Mouse (Mus musculus): ENCODE measurements around the gene Slc24a2. TPM values are rescaled to one million over a fixed set of nuclear protein-coding genes. Genes with fewer than 3 reads are reported as not detected.

The Slc24a2 gene
- polyA plus RNA-seq, 1 experiment, result not detected

DNA sequence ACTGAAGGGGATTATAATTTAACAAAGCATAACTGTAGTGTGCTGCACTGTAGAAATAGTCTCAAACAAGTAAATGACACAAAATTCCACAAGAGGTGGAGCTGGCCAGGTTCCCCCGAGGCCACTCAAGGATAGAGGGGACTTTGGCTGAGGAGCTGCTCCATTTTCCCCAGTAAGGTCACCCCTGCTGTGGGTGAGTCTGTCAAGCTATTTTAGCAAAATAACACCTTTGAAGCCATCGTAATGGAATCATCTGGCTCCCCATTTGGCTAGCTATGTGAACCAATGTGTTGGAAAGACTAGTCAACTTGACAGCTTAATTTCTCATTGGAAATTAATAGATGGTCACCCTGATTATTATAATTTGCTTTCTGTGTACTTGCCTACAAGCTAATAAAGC is 28.2 kb downstream of the Slc24a2 start:
- 67% methylated on average over 2 of the region's 2 CpGs for WGBS

GRCm38 (mm10) chr4:87201229-87201628 is 29.0 kb downstream of the Slc24a2 start:
- TF ChIP-seq POLR2A (IDR thresholded peaks at IDR 0.05; ENCODE audit: insufficient read depth, low read depth, low read length) (no peak), CTCF (IDR thresholded peaks at IDR 0.05; ENCODE audit: insufficient read depth, low read depth, low read length) (no peak)
- 62% methylated on average over 3 of the region's 3 CpGs for WGBS
- H3K4me3 ChIP-seq (ENCODE audit: insufficient read depth, low read depth, low read length), result no peak overlapping the region
- H3K27ac ChIP-seq (ENCODE audit: insufficient read depth, low read depth, low read length), result no peak overlapping the region
- no peaks in the 10 kb centered on the region for H3K4me1 ChIP-seq (ENCODE audit: control insufficient read depth, insufficient read depth, low read length)

More for the DNA sequence above, 28.2 kb downstream of the Slc24a2 start:
- no peak overlapping the region for H3K27ac ChIP-seq (ENCODE audit: insufficient read depth, low read depth, low read length)
- H3K4me1 ChIP-seq (ENCODE audit: control insufficient read depth, insufficient read depth, low read length), result no peaks in the 10 kb centered on the region
- H3K4me3 ChIP-seq (ENCODE audit: insufficient read depth, low read depth, low read length), result no peak overlapping the region
- no peak for TF ChIP-seq CTCF (IDR thresholded peaks at IDR 0.05; ENCODE audit: insufficient read depth, low read depth, low read length)

GRCm38 (mm10) chr4:87184147-87184930 is 45.9 kb downstream of the Slc24a2 start:
- no peak overlapping the region for H3K4me3 ChIP-seq (ENCODE audit: insufficient read depth, low read depth, low read length)
- no peaks in the 10 kb centered on the region for H3K4me1 ChIP-seq (ENCODE audit: control insufficient read depth, insufficient read depth, low read length)
- 63% methylated on average over 10 of the region's 10 CpGs for WGBS
- H3K27ac ChIP-seq (ENCODE audit: insufficient read depth, low read depth, low read length), result no peak overlapping the region
- TF ChIP-seq POLR2A (IDR thresholded peaks at IDR 0.05; ENCODE audit: insufficient read depth, low read depth, low read length), result no peak
- no peak for TF ChIP-seq CTCF (IDR thresholded peaks at IDR 0.05; ENCODE audit: insufficient read depth, low read depth, low read length)

- Histone ChIP-seq H3K4me1 (ENCODE audit: control insufficient read depth, insufficient read depth, low read length) (no peaks in the 10 kb centered on the region), H3K27ac (ENCODE audit: insufficient read depth, low read depth, low read length) (no peak overlapping the region), H3K4me3 (ENCODE audit: insufficient read depth, low read depth, low read length) (no peak overlapping the region)
- no peak for TF ChIP-seq CTCF (IDR thresholded peaks at IDR 0.05; ENCODE audit: insufficient read depth, low read depth, low read length)
- no peak for TF ChIP-seq POLR2A (IDR thresholded peaks at IDR 0.05; ENCODE audit: insufficient read depth, low read depth, low read length)
- 59% methylated on average over 3 of the region's 3 CpGs for WGBS
Measured at GRCm38 (mm10) chr4:87177116-87177515, 53.2 kb downstream of the Slc24a2 start.

GRCm38 (mm10) chr4:87163945-87164344 is 66.3 kb downstream of the Slc24a2 start:
- Histone ChIP-seq H3K27ac (ENCODE audit: insufficient read depth, low read depth, low read length) (no peak overlapping the region), H3K4me1 (ENCODE audit: control insufficient read depth, insufficient read depth, low read length) (no peaks in the 10 kb centered on the region), H3K4me3 (ENCODE audit: insufficient read depth, low read depth, low read length) (no peak overlapping the region)
- 69% methylated on average over 6 of the region's 6 CpGs for WGBS
- TF ChIP-seq CTCF (IDR thresholded peaks at IDR 0.05; ENCODE audit: insufficient read depth, low read depth, low read length), result no peak
- TF ChIP-seq POLR2A (IDR thresholded peaks at IDR 0.05; ENCODE audit: insufficient read depth, low read depth, low read length), result no peak

DNA sequence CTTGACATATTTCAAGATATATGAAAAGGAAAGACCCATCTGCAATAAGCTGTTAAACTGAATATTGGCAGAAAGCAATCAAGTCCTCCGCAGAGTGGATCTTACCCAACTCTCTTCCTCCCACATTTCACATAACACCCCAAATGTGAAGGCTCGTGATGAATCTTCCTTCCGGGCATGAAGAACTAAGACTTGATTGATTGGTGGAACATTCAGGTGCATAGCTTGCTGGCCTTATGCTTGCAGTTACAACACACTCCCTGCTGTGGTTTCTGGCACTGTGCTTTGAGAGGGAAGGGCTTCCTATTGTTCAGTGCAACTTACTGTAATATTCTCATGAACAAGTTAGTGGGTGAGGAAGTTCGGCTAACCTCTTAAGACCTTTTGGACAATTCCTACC is 72.2 kb downstream of the Slc24a2 start:
- H3K27ac ChIP-seq (ENCODE audit: insufficient read depth, low read depth, low read length), result no peak overlapping the region

GRCm38 (mm10) chr4:87151990-87152389 is 78.3 kb downstream of the Slc24a2 start:
- H3K4me3 ChIP-seq (ENCODE audit: insufficient read depth, low read depth, low read length), result no peak overlapping the region
- H3K4me1 ChIP-seq (ENCODE audit: control insufficient read depth, insufficient read depth, low read length), result no peaks in the 10 kb centered on the region
- no peak overlapping the region for H3K27ac ChIP-seq (ENCODE audit: insufficient read depth, low read depth, low read length)
- TF ChIP-seq CTCF (IDR thresholded peaks at IDR 0.05; ENCODE audit: insufficient read depth, low read depth, low read length) (no peak), POLR2A (IDR thresholded peaks at IDR 0.05; ENCODE audit: insufficient read depth, low read depth, low read length) (no peak)
- 76% methylated on average over 7 of the region's 7 CpGs for WGBS

More for the DNA sequence above, 72.2 kb downstream of the Slc24a2 start:
- WGBS, result 85% methylated on average over 4 of the region's 4 CpGs
- Histone ChIP-seq H3K4me1 (ENCODE audit: control insufficient read depth, insufficient read depth, low read length) (no peaks in the 10 kb centered on the region), H3K4me3 (ENCODE audit: insufficient read depth, low read depth, low read length) (no peak overlapping the region)
- TF ChIP-seq CTCF (IDR thresholded peaks at IDR 0.05; ENCODE audit: insufficient read depth, low read depth, low read length), result no peak
- TF ChIP-seq POLR2A (IDR thresholded peaks at IDR 0.05; ENCODE audit: insufficient read depth, low read depth, low read length), result no peak

GRCm38 (mm10) chr4:87149584-87149983 is 80.7 kb downstream of the Slc24a2 start:
- TF ChIP-seq POLR2A (IDR thresholded peaks at IDR 0.05; ENCODE audit: insufficient read depth, low read depth, low read length) (no peak), CTCF (IDR thresholded peaks at IDR 0.05; ENCODE audit: insufficient read depth, low read depth, low read length) (no peak)
- Histone ChIP-seq H3K4me1 (ENCODE audit: control insufficient read depth, insufficient read depth, low read length) (no peaks in the 10 kb centered on the region), H3K4me3 (ENCODE audit: insufficient read depth, low read depth, low read length) (no peak overlapping the region), H3K27ac (ENCODE audit: insufficient read depth, low read depth, low read length) (no peak overlapping the region)
- WGBS, result 80% methylated on average over 2 of the region's 2 CpGs

GRCm38 (mm10) chr4:87141590-87142365 is 88.5 kb downstream of the Slc24a2 start:
- no peak overlapping the region for H3K27ac ChIP-seq (ENCODE audit: insufficient read depth, low read depth, low read length)
- 47% methylated on average over 12 of the region's 12 CpGs for WGBS
- H3K4me3 ChIP-seq (ENCODE audit: insufficient read depth, low read depth, low read length), result no peak overlapping the region
- peaks cover 4% of the 10 kb centered on the region; the same call in 1 of the 2 replicates for H3K4me1 ChIP-seq (ENCODE audit: control insufficient read depth, insufficient read depth, low read length)
- no peak for TF ChIP-seq POLR2A (IDR thresholded peaks at IDR 0.05; ENCODE audit: insufficient read depth, low read depth, low read length)
- TF ChIP-seq CTCF (IDR thresholded peaks at IDR 0.05; ENCODE audit: insufficient read depth, low read depth, low read length), result no peak
